Mouse (Mus musculus): Measurements from ENCODE around the gene Tnfsf18.

Gene Tnfsf18

GRCm38 (mm10) chr1:161494343-161494742 is at the start of gene Tnfsf18:
Gene Tnfsf18, plus strand, starts transcription at chr1:161494655.
- DNase-seq (ENCODE audit: low spot score): no peak

- peak; percentile 33 for DNase-seq (ENCODE audit: low spot score)
Measured at GRCm38 (mm10) chr1:161444858-161445257, 49.6 kb upstream of the Tnfsf18 start.

- DNase-seq (ENCODE audit: low spot score): no peak
Measured at GRCm38 (mm10) chr1:161451683-161452245, 42.7 kb upstream of the Tnfsf18 start.

GRCm38 (mm10) chr1:161452250-161452649 is 42.2 kb upstream of the Tnfsf18 start:
- DNase-seq (ENCODE audit: low spot score): no peak

- peak; percentile 46 for DNase-seq (ENCODE audit: low spot score)
Measured at GRCm38 (mm10) chr1:161463388-161464085, 30.9 kb upstream of the Tnfsf18 start.

GRCm38 (mm10) chr1:161477221-161477620 is 17.2 kb upstream of the Tnfsf18 start:
- no peak for DNase-seq (ENCODE audit: low spot score)

- no peak for DNase-seq (ENCODE audit: low spot score)
Measured at GRCm38 (mm10) chr1:161479854-161480253, 14.6 kb upstream of the Tnfsf18 start.

- DNase-seq (ENCODE audit: low spot score): no peak
Measured at GRCm38 (mm10) chr1:161482211-161482610, 12.2 kb upstream of the Tnfsf18 start.

GRCm38 (mm10) chr1:161487069-161487468 is 7.4 kb upstream of the Tnfsf18 start:
- no peak for DNase-seq (ENCODE audit: low spot score)

- DNase-seq (ENCODE audit: low spot score): no peak
Measured at GRCm38 (mm10) chr1:161491766-161492165, 2.7 kb upstream of the Tnfsf18 start.

- DNase-seq (ENCODE audit: low spot score): no peak
Measured at GRCm38 (mm10) chr1:161496866-161497645, 2.6 kb downstream of the Tnfsf18 start.

GRCm38 (mm10) chr1:161500114-161500810 is 5.8 kb downstream of the Tnfsf18 start:
- no peak for DNase-seq (ENCODE audit: low spot score)

- no peak for DNase-seq (ENCODE audit: low spot score)
Measured at GRCm38 (mm10) chr1:161500811-161501146, 6.3 kb downstream of the Tnfsf18 start.

- DNase-seq (ENCODE audit: low spot score): no peak
Measured at GRCm38 (mm10) chr1:161506317-161506716, 11.9 kb downstream of the Tnfsf18 start.

GRCm38 (mm10) chr1:161507623-161508047 is 13.2 kb downstream of the Tnfsf18 start:
- no peak for DNase-seq (ENCODE audit: low spot score)

- DNase-seq (ENCODE audit: low spot score): no peak
Measured at GRCm38 (mm10) chr1:161517355-161517754, 22.9 kb downstream of the Tnfsf18 start.

GRCm38 (mm10) chr1:161520223-161520622 is 25.8 kb downstream of the Tnfsf18 start:
- no peak for DNase-seq (ENCODE audit: low spot score)

GRCm38 (mm10) chr1:161528173-161528572 is 33.7 kb downstream of the Tnfsf18 start:
- DNase-seq (ENCODE audit: low spot score): no peak

- DNase-seq (ENCODE audit: low spot score): no peak
Measured at GRCm38 (mm10) chr1:161550596-161551095, 56.2 kb downstream of the Tnfsf18 start.

- no peak for DNase-seq (ENCODE audit: low spot score)
Measured at GRCm38 (mm10) chr1:161552098-161552497, 57.6 kb downstream of the Tnfsf18 start.
